Mouse (Mus musculus): ENCODE measurements at regions not wholly inside any gene's neighbourhood (a gene's known extent, or its start where the extent isn't known, plus 50 kb on each side); places are given as distances from the start of the nearest gene placed in this dataset.

- Histone ChIP-seq H3K36me3 (ENCODE audit: control insufficient read depth, insufficient read depth, low read length) (no peaks in the 10 kb centered on the region), H3K27ac (ENCODE audit: low read depth, low read length) (no peak overlapping the region), H3K4me3 (ENCODE audit: low read depth, low read length) (no peak overlapping the region), H3K9me3 (ENCODE audit: control insufficient read depth, low read length) (no peaks in the 10 kb centered on the region), H3K4me1 (ENCODE audit: control insufficient read depth, insufficient read depth, low read length) (no peaks in the 10 kb centered on the region), H3K9ac (replicated peaks; ENCODE audit: low read depth, low read length) (no peak overlapping the region), H3K27me3 (ENCODE audit: control insufficient read depth, insufficient read depth, low read length) (no peaks in the 10 kb centered on the region), H3K4me2 (ENCODE audit: low read depth, low read length) (no peak overlapping the region)
- no peak for ATAC-seq (ENCODE audit: low read depth)
- 88% methylated on average over 2 of the region's 2 CpGs for WGBS
Measured at GRCm38 (mm10) chrX:19246777-19247619, 234.1 kb downstream of the Tex13c3 start.

GRCm38 (mm10) chrX:19237738-19238261 lies 243.3 kb downstream of the Tex13c3 start:
- H3K4me2 ChIP-seq (ENCODE audit: low read depth, low read length), result peak overlapping the region; percentile 64
- H3K4me3 ChIP-seq (ENCODE audit: low read depth, low read length), result peak overlapping the region; percentile 39
- 7% methylated on average over 18 of the region's 26 CpGs for WGBS
- no peaks in the 10 kb centered on the region for H3K27me3 ChIP-seq (ENCODE audit: control insufficient read depth, insufficient read depth, low read length)
- H3K27ac ChIP-seq (ENCODE audit: low read depth, low read length), result no peak overlapping the region
- H3K9me3 ChIP-seq (ENCODE audit: control insufficient read depth, low read length), result no peaks in the 10 kb centered on the region
- peak overlapping the region; percentile 41 for H3K9ac ChIP-seq (replicated peaks; ENCODE audit: low read depth, low read length)
- no peaks in the 10 kb centered on the region for H3K36me3 ChIP-seq (ENCODE audit: control insufficient read depth, insufficient read depth, low read length)
- ATAC-seq (ENCODE audit: low read depth), result peak; percentile 96
- no peaks in the 10 kb centered on the region for H3K4me1 ChIP-seq (ENCODE audit: control insufficient read depth, insufficient read depth, low read length)

GRCm38 (mm10) chrX:19237048-19237737 lies 243.9 kb downstream of the Tex13c3 start:
- Histone ChIP-seq H3K36me3 (ENCODE audit: control insufficient read depth, insufficient read depth, low read length) (no peaks in the 10 kb centered on the region), H3K4me3 (ENCODE audit: low read depth, low read length) (peak overlapping the region; percentile 39), H3K4me1 (ENCODE audit: control insufficient read depth, insufficient read depth, low read length) (no peaks in the 10 kb centered on the region), H3K27me3 (ENCODE audit: control insufficient read depth, insufficient read depth, low read length) (no peaks in the 10 kb centered on the region), H3K4me2 (ENCODE audit: low read depth, low read length) (peak overlapping the region; percentile 64), H3K9me3 (ENCODE audit: control insufficient read depth, low read length) (no peaks in the 10 kb centered on the region), H3K9ac (replicated peaks; ENCODE audit: low read depth, low read length) (peak overlapping the region; percentile 41; the same call in 1 of the 2 replicates), H3K27ac (ENCODE audit: low read depth, low read length) (no peak overlapping the region)
- ATAC-seq (ENCODE audit: low read depth), result peak; percentile 52
- WGBS, result 25% methylated on average over 29 of the region's 31 CpGs

- H3K4me2 ChIP-seq (ENCODE audit: low read depth, low read length), result no peak overlapping the region
Measured at GRCm38 (mm10) chrX:19235449-19235848, 245.7 kb downstream of the Tex13c3 start.

GRCm38 (mm10) chrX:19231823-19232222 lies 249.3 kb downstream of the Tex13c3 start:
- Histone ChIP-seq H3K27ac (ENCODE audit: low read depth, low read length) (no peak overlapping the region), H3K4me3 (ENCODE audit: low read depth, low read length) (no peak overlapping the region), H3K9ac (replicated peaks; ENCODE audit: low read depth, low read length) (no peak overlapping the region), H3K4me2 (ENCODE audit: low read depth, low read length) (no peak overlapping the region), H3K4me1 (ENCODE audit: control insufficient read depth, insufficient read depth, low read length) (no peaks in the 10 kb centered on the region), H3K9me3 (ENCODE audit: control insufficient read depth, low read length) (no peaks in the 10 kb centered on the region), H3K36me3 (ENCODE audit: control insufficient read depth, insufficient read depth, low read length) (no peaks in the 10 kb centered on the region), H3K27me3 (ENCODE audit: control insufficient read depth, insufficient read depth, low read length) (no peaks in the 10 kb centered on the region)
- no peak for ATAC-seq (ENCODE audit: low read depth)
- 86% methylated on average over 3 of the region's 3 CpGs for WGBS

More at GRCm38 (mm10) chrX:19235449-19235848, 245.7 kb downstream of the Tex13c3 start:
- 75% methylated on average over 3 of the region's 3 CpGs for WGBS
- no peaks in the 10 kb centered on the region for H3K4me1 ChIP-seq (ENCODE audit: control insufficient read depth, insufficient read depth, low read length)
- no peaks in the 10 kb centered on the region for H3K36me3 ChIP-seq (ENCODE audit: control insufficient read depth, insufficient read depth, low read length)
- no peak overlapping the region for H3K27ac ChIP-seq (ENCODE audit: low read depth, low read length)
- no peak overlapping the region for H3K4me3 ChIP-seq (ENCODE audit: low read depth, low read length)
- no peaks in the 10 kb centered on the region for H3K27me3 ChIP-seq (ENCODE audit: control insufficient read depth, insufficient read depth, low read length)
- no peaks in the 10 kb centered on the region for H3K9me3 ChIP-seq (ENCODE audit: control insufficient read depth, low read length)
- ATAC-seq (ENCODE audit: low read depth), result no peak
- H3K9ac ChIP-seq (replicated peaks; ENCODE audit: low read depth, low read length), result no peak overlapping the region

- no peaks in the 10 kb centered on the region for H3K4me1 ChIP-seq (ENCODE audit: control insufficient read depth, insufficient read depth, low read length)
- no peaks in the 10 kb centered on the region for H3K27me3 ChIP-seq (ENCODE audit: control insufficient read depth, insufficient read depth, low read length)
- no peak overlapping the region for H3K4me3 ChIP-seq (ENCODE audit: low read depth, low read length)
- H3K27ac ChIP-seq (ENCODE audit: low read depth, low read length), result no peak overlapping the region
- H3K36me3 ChIP-seq (ENCODE audit: control insufficient read depth, insufficient read depth, low read length), result no peaks in the 10 kb centered on the region
- no peak overlapping the region for H3K9ac ChIP-seq (replicated peaks; ENCODE audit: low read depth, low read length)
- H3K9me3 ChIP-seq (ENCODE audit: control insufficient read depth, low read length), result no peaks in the 10 kb centered on the region
- ATAC-seq (ENCODE audit: low read depth), result no peak
- no peak overlapping the region for H3K4me2 ChIP-seq (ENCODE audit: low read depth, low read length)
Measured at GRCm38 (mm10) chrX:19223336-19223735, 257.8 kb downstream of the Tex13c3 start.

- H3K4me3 ChIP-seq (ENCODE audit: low read depth, low read length), result no peak overlapping the region
- WGBS, result 97% methylated on average over 1 of the region's 1 CpGs
- no peak for ATAC-seq (ENCODE audit: low read depth)
Measured at GRCm38 (mm10) chrX:19220785-19221496, 260.2 kb downstream of the Tex13c3 start.

GRCm38 (mm10) chrX:19219727-19220126 lies 261.4 kb downstream of the Tex13c3 start:
- Histone ChIP-seq H3K4me1 (ENCODE audit: control insufficient read depth, insufficient read depth, low read length) (no peaks in the 10 kb centered on the region), H3K27me3 (ENCODE audit: control insufficient read depth, insufficient read depth, low read length) (no peaks in the 10 kb centered on the region), H3K9me3 (ENCODE audit: control insufficient read depth, low read length) (no peaks in the 10 kb centered on the region), H3K27ac (ENCODE audit: low read depth, low read length) (no peak overlapping the region), H3K4me3 (ENCODE audit: low read depth, low read length) (no peak overlapping the region), H3K4me2 (ENCODE audit: low read depth, low read length) (no peak overlapping the region), H3K36me3 (ENCODE audit: control insufficient read depth, insufficient read depth, low read length) (no peaks in the 10 kb centered on the region), H3K9ac (replicated peaks; ENCODE audit: low read depth, low read length) (no peak overlapping the region)
- WGBS, result 81% methylated on average over 2 of the region's 2 CpGs
- ATAC-seq (ENCODE audit: low read depth), result no peak

More at GRCm38 (mm10) chrX:19220785-19221496, 260.2 kb downstream of the Tex13c3 start:
- H3K36me3 ChIP-seq (ENCODE audit: control insufficient read depth, insufficient read depth, low read length), result no peaks in the 10 kb centered on the region
- H3K9ac ChIP-seq (replicated peaks; ENCODE audit: low read depth, low read length), result no peak overlapping the region
- no peak overlapping the region for H3K27ac ChIP-seq (ENCODE audit: low read depth, low read length)
- no peak overlapping the region for H3K4me2 ChIP-seq (ENCODE audit: low read depth, low read length)
- H3K4me1 ChIP-seq (ENCODE audit: control insufficient read depth, insufficient read depth, low read length), result no peaks in the 10 kb centered on the region
- no peaks in the 10 kb centered on the region for H3K9me3 ChIP-seq (ENCODE audit: control insufficient read depth, low read length)
- no peaks in the 10 kb centered on the region for H3K27me3 ChIP-seq (ENCODE audit: control insufficient read depth, insufficient read depth, low read length)
